Mouse (Mus musculus) small intestine, adult 2 months (tissue): ENCODE results near the gene Olfr855.

Source experiments
- CTCF ChIP-seq: fragments of 200-500 bp; IDR thresholded peaks from 2 replicates; pipeline ENCODE4 v1.5.1; 2012; ENCODE audit warnings: low read depth, mild to moderate bottlenecking, control low read depth, inconsistent platforms, low read length, moderate library complexity, mixed read lengths; ENCODE audit not compliant: insufficient replicate concordance, insufficient read length; ENCODE audit errors: extremely low read depth
- POLR2A ChIP-seq: fragments of 200-500 bp; IDR thresholded peaks from 2 replicates; pipeline ENCODE4 v1.6.1; 2012; ENCODE audit warnings: low read depth, mild to moderate bottlenecking, control low read depth, inconsistent platforms, low read length, moderate library complexity

DNA sequence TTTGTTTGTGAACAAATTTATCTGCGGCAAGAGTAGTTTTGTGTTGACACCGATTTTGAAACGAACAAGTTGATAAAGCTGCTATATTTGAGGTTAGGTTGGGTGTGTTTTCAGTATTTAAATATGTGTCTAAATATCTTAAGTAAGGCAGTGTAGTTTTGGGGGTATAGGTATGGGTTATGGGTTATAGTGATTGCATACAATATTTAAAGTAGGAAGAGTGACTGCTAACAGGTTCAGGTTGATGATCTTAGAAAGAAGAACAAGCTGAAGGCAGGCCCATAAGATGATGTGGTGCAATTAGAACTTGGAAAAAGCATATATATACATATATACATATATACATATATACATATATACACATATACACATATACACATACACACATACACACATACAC, 38.9 kb downstream of the Olfr855 start:
- TF ChIP-seq CTCF = no peak
- no peak for TF ChIP-seq POLR2A
